Mouse (Mus musculus): ENCODE measurements around the gene Agbl3. TPM values are rescaled to one million over a fixed set of nuclear protein-coding genes. Genes with fewer than 3 reads are reported as not detected.

Gene Agbl3
- total RNA-seq, 2 experiments from 2014 or later, result 7.4 to 8.5 TPM

- DNase-seq (ENCODE audit: low spot score in 2 of 2), result no peak
Observed at GRCm38 (mm10) chr6:34903851-34904250, 123.6 kb downstream of the Agbl3 start.

GRCm38 (mm10) chr6:34904361-34904760 is 124.1 kb downstream of the Agbl3 start:
- no peak for DNase-seq (ENCODE audit: low spot score in 2 of 2)

- no peak for DNase-seq (ENCODE audit: low spot score in 2 of 2)
Observed at GRCm38 (mm10) chr6:34906125-34906524, 125.9 kb downstream of the Agbl3 start.

- no peak for DNase-seq (ENCODE audit: low spot score in 2 of 2)
Observed at GRCm38 (mm10) chr6:34906661-34907060, 126.4 kb downstream of the Agbl3 start.

- no peak for DNase-seq (ENCODE audit: low spot score in 2 of 2)
Observed at GRCm38 (mm10) chr6:34907121-34907614, 126.9 kb downstream of the Agbl3 start.

GRCm38 (mm10) chr6:34907696-34908260 is 127.5 kb downstream of the Agbl3 start:
- no peak for DNase-seq (ENCODE audit: low spot score in 2 of 2)

Other genes starting within 250 kb of the Agbl3 start
- 100 to 1,000 TPM; 110 to 127 TPM for gene Cald1, start 181.9 kb upstream of the Agbl3 start, total RNA-seq (2021)
- gene Tmem140, start 82.7 kb downstream of the Agbl3 start, total RNA-seq (2021), result 1 to 10 TPM; 8.6 to 9.7 TPM
- 1 to 10 TPM; 7.9 TPM for gene Cyren, start 97.6 kb downstream of the Agbl3 start, total RNA-seq (2021)
- 10 to 100 TPM; 17.5 to 18.7 TPM for gene Wdr91, start 130.4 kb downstream of the Agbl3 start, total RNA-seq (2021)
- gene Stra8, start 139.7 kb downstream of the Agbl3 start, total RNA-seq (2021), result not detected
- gene Slc23a4, start 208.0 kb downstream of the Agbl3 start, total RNA-seq (2021), result under 1 TPM; 0.16 to 0.42 TPM